Mouse (Mus musculus) hindbrain, embryonic 16.5 days (tissue): ENCODE results near the gene Nadk2. TPM values are rescaled to one million over a fixed set of nuclear protein-coding genes. Genes with fewer than 3 reads are reported as not detected.

Experiments
- ATAC-seq: fragments of 200-750 bp; cut with Nextera tagmentation; 2 replicates; pipeline ENCODE4 v1.8.0; 2017; ENCODE audit warnings: moderate TSS enrichment, moderate library complexity
- H3K27ac ChIP-seq: fragments of 300-500 bp; sonication (generic); 2 replicates; pipeline ENCODE4 v1.5.1; 2014; ENCODE audit warnings: low read depth, mild to moderate bottlenecking, control low read depth, low read length, moderate library complexity
- H3K27me3 ChIP-seq: fragments of 300-500 bp; sonication (generic); replicated peaks from 2 replicates; pipeline ENCODE4 v1.6.1; 2014; ENCODE audit warnings: low read length; ENCODE audit not compliant: control insufficient read depth, insufficient read depth
- H3K36me3 ChIP-seq: fragments of 300-500 bp; sonication (generic); 2 replicates; pipeline ENCODE4 v1.6.1; 2014; ENCODE audit warnings: mild to moderate bottlenecking, low read length, moderate library complexity, mixed read lengths; ENCODE audit not compliant: control insufficient read depth, insufficient read depth
- H3K4me1 ChIP-seq: fragments of 300-500 bp; sonication (generic); 2 replicates; pipeline ENCODE4 v1.6.1; 2014; ENCODE audit warnings: low read depth, low read length; ENCODE audit not compliant: control insufficient read depth, insufficient read depth
- H3K4me2 ChIP-seq: fragments of 300-500 bp; sonication (generic); 2 replicates; pipeline ENCODE4 v1.6.1; 2014; ENCODE audit warnings: mild to moderate bottlenecking, low read length, control low read depth, moderate library complexity
- H3K4me3 ChIP-seq: fragments of 300-500 bp; sonication (generic); 2 replicates; pipeline ENCODE4 v1.5.1; 2014; ENCODE audit warnings: mild to moderate bottlenecking, low read length, control low read depth, moderate library complexity
- H3K9ac ChIP-seq: fragments of 300-500 bp; sonication (generic); 2 replicates; pipeline ENCODE4 v1.6.1; 2014; ENCODE audit warnings: low read depth, mild to moderate bottlenecking, control low read depth, low read length, moderate library complexity
- H3K9me3 ChIP-seq: fragments of 300-500 bp; sonication (generic); 2 replicates; pipeline ENCODE4 v1.6.1; 2014; ENCODE audit warnings: mild to moderate bottlenecking, low read length, moderate library complexity; ENCODE audit not compliant: control insufficient read depth
- WGBS: fragments of 180-500 bp; shearing (Covaris S2); extraction: QIAGEN DNeasy Blood & Tissue Kit; methylation state at CpG from one replicate; pipeline ENCODE4 v1.1.7; 2014; 5-methylcytosine and 5-hydroxymethylcytosine counted together
- polyA plus RNA-seq: library from polyadenylated mRNA; unstranded; fragments of >200 nt; fragmentation: Nextera tagmentation; extraction: Ambion mirVana; gene quantifications from 2 replicates; pipeline ENCODE4 v1.2.1, GENCODE M21; 2015

Gene Nadk2
- polyA plus RNA-seq, 1 experiment from 2014 or later: 27.1 TPM

- whole genome bisulfite sequencing: 91% methylated on average over 4 of the region's 4 CpGs
- H3K27me3 ChIP-seq: no peaks in the 10 kb centered on the region
- H3K4me1 ChIP-seq: peaks cover 5% of the 10 kb centered on the region
- H3K4me2 ChIP-seq: no peak overlapping the region
- H3K9me3 ChIP-seq: no peaks in the 10 kb centered on the region
- H3K9ac ChIP-seq: no peak overlapping the region
- peaks cover 11% of the 10 kb centered on the region for H3K36me3 ChIP-seq
- H3K27ac ChIP-seq: no peak overlapping the region
- ATAC-seq: no peak
- no peak overlapping the region for H3K4me3 ChIP-seq
Measured at GRCm38 (mm10) chr15:9096865-9097264, 25.8 kb downstream of the Nadk2 start.

- ATAC-seq: peak; percentile 89
- Histone ChIP-seq H3K9ac (no peak overlapping the region), H3K4me2 (no peak overlapping the region), H3K4me1 (no peaks in the 10 kb centered on the region), H3K4me3 (no peak overlapping the region), H3K36me3 (peaks cover 9% of the 10 kb centered on the region; the same call in 1 of the 2 replicates), H3K27ac (no peak overlapping the region; the same call in 1 of the 2 replicates), H3K9me3 (no peaks in the 10 kb centered on the region), H3K27me3 (no peaks in the 10 kb centered on the region)
- 72% methylated on average over 10 of the region's 10 CpGs for WGBS
Measured at GRCm38 (mm10) chr15:9100446-9101077, 29.5 kb downstream of the Nadk2 start.

- ATAC-seq: no peak
- Histone ChIP-seq H3K4me1 (no peaks in the 10 kb centered on the region), H3K4me2 (no peak overlapping the region), H3K27me3 (no peaks in the 10 kb centered on the region), H3K9me3 (no peaks in the 10 kb centered on the region), H3K4me3 (no peak overlapping the region), H3K27ac (no peak overlapping the region), H3K36me3 (peaks cover 8% of the 10 kb centered on the region), H3K9ac (no peak overlapping the region)
- 73% methylated on average over 13 of the region's 13 CpGs for WGBS
Measured at GRCm38 (mm10) chr15:9106303-9107074, 35.4 kb downstream of the Nadk2 start.

- Histone ChIP-seq H3K4me2 (no peak overlapping the region), H3K27ac (no peak overlapping the region), H3K27me3 (no peaks in the 10 kb centered on the region), H3K9ac (no peak overlapping the region), H3K9me3 (no peaks in the 10 kb centered on the region), H3K4me1 (no peaks in the 10 kb centered on the region), H3K4me3 (no peak overlapping the region), H3K36me3 (peaks cover 11% of the 10 kb centered on the region)
- no peak for ATAC-seq
- 86% methylated on average over 6 of the region's 6 CpGs for WGBS
Measured at GRCm38 (mm10) chr15:9110526-9111347, 39.7 kb downstream of the Nadk2 start.

GRCm38 (mm10) chr15:9111648-9112047, 40.6 kb downstream of the Nadk2 start:
- Histone ChIP-seq H3K9me3 (no peaks in the 10 kb centered on the region), H3K4me2 (no peak overlapping the region), H3K27ac (no peak overlapping the region), H3K36me3 (peaks cover 11% of the 10 kb centered on the region), H3K9ac (no peak overlapping the region), H3K27me3 (no peaks in the 10 kb centered on the region), H3K4me3 (no peak overlapping the region), H3K4me1 (no peaks in the 10 kb centered on the region)
- ATAC-seq: no peak
- 75% methylated on average over 3 of the region's 3 CpGs for WGBS

- H3K9ac ChIP-seq: no peak overlapping the region
- peaks cover 15% of the 10 kb centered on the region for H3K36me3 ChIP-seq
- H3K27ac ChIP-seq: no peak overlapping the region
- 82% methylated on average over 9 of the region's 9 CpGs for WGBS
- no peak overlapping the region for H3K4me2 ChIP-seq
- H3K4me1 ChIP-seq: no peaks in the 10 kb centered on the region
- H3K4me3 ChIP-seq: no peak overlapping the region
- H3K9me3 ChIP-seq: no peaks in the 10 kb centered on the region
- H3K27me3 ChIP-seq: no peaks in the 10 kb centered on the region
- no peak for ATAC-seq
Measured at GRCm38 (mm10) chr15:9113556-9113955, 42.5 kb downstream of the Nadk2 start.

GRCm38 (mm10) chr15:9114131-9114530, 43.1 kb downstream of the Nadk2 start:
- H3K9ac ChIP-seq: no peak overlapping the region
- no peaks in the 10 kb centered on the region for H3K4me1 ChIP-seq
- peaks cover 15% of the 10 kb centered on the region for H3K36me3 ChIP-seq
- ATAC-seq: no peak
- 86% methylated on average over 4 of the region's 4 CpGs for WGBS
- no peak overlapping the region for H3K4me2 ChIP-seq
- H3K9me3 ChIP-seq: no peaks in the 10 kb centered on the region
- no peak overlapping the region for H3K4me3 ChIP-seq
- H3K27me3 ChIP-seq: no peaks in the 10 kb centered on the region
- no peak overlapping the region for H3K27ac ChIP-seq

- WGBS: 78% methylated on average over 5 of the region's 5 CpGs
- Histone ChIP-seq H3K27me3 (no peaks in the 10 kb centered on the region), H3K4me3 (no peak overlapping the region), H3K27ac (no peak overlapping the region), H3K4me2 (no peak overlapping the region), H3K36me3 (peaks cover 15% of the 10 kb centered on the region), H3K4me1 (no peaks in the 10 kb centered on the region), H3K9me3 (no peaks in the 10 kb centered on the region), H3K9ac (no peak overlapping the region)
- no peak for ATAC-seq
Measured at GRCm38 (mm10) chr15:9114599-9114998, 43.5 kb downstream of the Nadk2 start.

- H3K27ac ChIP-seq: no peak overlapping the region
- ATAC-seq: no peak
- 95% methylated on average over 4 of the region's 4 CpGs for WGBS
- H3K36me3 ChIP-seq: peaks cover 33% of the 10 kb centered on the region
- no peaks in the 10 kb centered on the region for H3K9me3 ChIP-seq
- no peaks in the 10 kb centered on the region for H3K4me1 ChIP-seq
- H3K9ac ChIP-seq: no peak overlapping the region
- no peak overlapping the region for H3K4me3 ChIP-seq
- no peaks in the 10 kb centered on the region for H3K27me3 ChIP-seq
- no peak overlapping the region for H3K4me2 ChIP-seq
Measured at GRCm38 (mm10) chr15:9118852-9119251, 47.8 kb downstream of the Nadk2 start.
